In genomic region chrX:20020942-20021341, GRCm38 (mm10) we compare ENCODE assay signal across 11 mouse cellular contexts. TPM values are rescaled to one million over a fixed set of nuclear protein-coding genes. Genes with fewer than 3 reads are reported as not detected.
A peak's percentile ranks its signal among the peaks of the same experiment; 100 is the strongest.
DNase-seq lines count a peak whose midpoint lies in the region; ATAC-seq and TF ChIP-seq lines count a peak whose summit lies in the region.
"Had no signal": no experiment of that assay in that cellular context is flagged by ENCODE, and none has a peak within 500 bp of the region (broad histone marks: within the 10 kb centered on the region; RNA-seq: fewer than 3 reads in every experiment).

No protein-coding gene starts in this region.

- DNase-seq in heart, adult 8-10 months (ENCODE audit: low spot score) = peak; percentile 16
- no peak for DNase-seq in heart, adult 11 months
- peak; percentile 66 for DNase-seq in midbrain, embryonic 14.5 days
- peak; percentile 53 for DNase-seq in brain, embryonic 14.5 days (ENCODE audit: low read depth)
- peak; percentile 55 for DNase-seq in splenic B cell, adult 2 months (ENCODE audit: low read depth, low spot score)
- no peak for DNase-seq in spleen, postnatal 4 days (ENCODE audit: low spot score in 2 of 2)
- DNase-seq in layer of hippocampus, adult 9-10 months (ENCODE audit: low spot score) = no peak
- DNase-seq: right cerebral cortex, adult 18-20 months had no signal

- no peaks in the 10 kb centered on the region for H3K36me3 ChIP-seq in midbrain, embryonic 14.5 days (ENCODE audit: control insufficient read depth, insufficient read depth, low read length)
- no peaks in the 10 kb centered on the region for H3K36me3 ChIP-seq in midbrain, embryonic 13.5 days
- H3K36me3 ChIP-seq in splenic B cell, adult 2 months (ENCODE audit: control insufficient read depth, insufficient read depth, low read length, poor library complexity, severe bottlenecking) = no peaks in the 10 kb centered on the region
- H3K36me3 ChIP-seq: midbrain, embryonic 12.5 days had no signal

- no peak overlapping the region for H3K9ac ChIP-seq in midbrain, embryonic 14.5 days (replicated peaks; ENCODE audit: low read length)
- H3K9ac ChIP-seq in midbrain, embryonic 13.5 days (replicated peaks) = no peak overlapping the region
- H3K9ac ChIP-seq: midbrain, embryonic 12.5 days had no signal

- WGBS in midbrain, embryonic 14.5 days = 41% methylated on average over 2 of the region's 2 CpGs
- whole genome bisulfite sequencing in midbrain, embryonic 13.5 days = 42% methylated on average over 2 of the region's 2 CpGs

- no peak for ATAC-seq in midbrain, embryonic 14.5 days (ENCODE audit: low FRiP score, low TSS enrichment)
- ATAC-seq in midbrain, embryonic 13.5 days = no peak
- ATAC-seq: hindbrain, embryonic 16.5 days had no signal

- H3K4me2 ChIP-seq in midbrain, embryonic 14.5 days (ENCODE audit: low read length) = no peak overlapping the region
- H3K4me2 ChIP-seq in midbrain, embryonic 13.5 days (replicated peaks) = no peak overlapping the region
- H3K4me2 ChIP-seq: midbrain, embryonic 12.5 days had no signal

- H3K27me3 ChIP-seq in midbrain, embryonic 14.5 days (ENCODE audit: control insufficient read depth, insufficient read depth, low read length) = no peaks in the 10 kb centered on the region
- no peaks in the 10 kb centered on the region for H3K27me3 ChIP-seq in midbrain, embryonic 13.5 days
- no peaks in the 10 kb centered on the region for H3K27me3 ChIP-seq in splenic B cell, adult 2 months (ENCODE audit: control insufficient read depth, insufficient read depth, low read length, poor library complexity, severe bottlenecking)
- H3K27me3 ChIP-seq: midbrain, embryonic 12.5 days had no signal

- H3K4me3 ChIP-seq in midbrain, embryonic 14.5 days (replicated peaks; ENCODE audit: low read depth, low read length) = no peak overlapping the region
- no peak overlapping the region for H3K4me3 ChIP-seq in midbrain, embryonic 13.5 days (replicated peaks)
- H3K4me3 ChIP-seq: midbrain, embryonic 12.5 days had no signal

- 0 out of 2 replicates have a peak, but pooled peaks have one; percentile 17 for TF ChIP-seq CTCF in brain, embryonic 14.5 days (IDR thresholded peaks at IDR 0.05; ENCODE audit: borderline replicate concordance, extremely low read depth, insufficient read depth, insufficient read length)

- no peaks in the 10 kb centered on the region for H3K4me1 ChIP-seq in midbrain, embryonic 14.5 days (ENCODE audit: control insufficient read depth, insufficient read depth, low read length)
- H3K4me1 ChIP-seq in midbrain, embryonic 13.5 days (replicated peaks) = no peaks in the 10 kb centered on the region
- H3K4me1 ChIP-seq: midbrain, embryonic 12.5 days had no signal

- no peak overlapping the region for H3K27ac ChIP-seq in midbrain, embryonic 14.5 days (replicated peaks; ENCODE audit: low read depth, low read length)
- no peak overlapping the region for H3K27ac ChIP-seq in midbrain, embryonic 13.5 days
- H3K27ac ChIP-seq: midbrain, embryonic 12.5 days had no signal

- no peak for TF ChIP-seq POLR2A in brain, embryonic 14.5 days (IDR thresholded peaks at IDR 0.05; ENCODE audit: borderline replicate concordance, extremely low read depth, insufficient read depth, insufficient read length, poor library complexity, severe bottlenecking)

- no peaks in the 10 kb centered on the region for H3K9me3 ChIP-seq in midbrain, embryonic 14.5 days (ENCODE audit: control insufficient read depth, low read length)
- no peaks in the 10 kb centered on the region for H3K9me3 ChIP-seq in midbrain, embryonic 13.5 days
- H3K9me3 ChIP-seq: midbrain, embryonic 12.5 days had no signal

RNA-seq across cellular contexts. Expression of gene Chst7, which starts 38.4 kb away (rescaled TPM):
- total RNA-seq in heart, adult 8-10 months (2022) = 1 to 10 TPM; 2.3 to 3.0 (median 2.8) TPM
- 4.7 and 5.7 TPM in 2 replicates for polyA plus RNA-seq in midbrain, embryonic 14.5 days (2014; fragmentation: Nextera tagmentation; extraction: Ambion mirVana)
- polyA plus RNA-seq in midbrain, embryonic 13.5 days (2015; fragmentation: Nextera tagmentation; extraction: Ambion mirVana) = 2.5 and 3.0 TPM in 2 replicates
- polyA plus RNA-seq in brain, embryonic 14.5 days (2012; rRNA removed) = 3.1 and 4.4 TPM in 2 replicates

Comparison
In these comparisons a context has a peak if more than half of its experiments do, and no peak if none do; other contexts are left out.
1. DNase-seq: peak in heart, adult 8-10 months (single experiment), midbrain, embryonic 14.5 days (single experiment), brain, embryonic 14.5 days (single experiment) and splenic B cell, adult 2 months (single experiment); none in heart, adult 11 months (single experiment), spleen, postnatal 4 days (0 of 2) and layer of hippocampus, adult 9-10 months (single experiment).